Mouse (Mus musculus) spleen, postnatal 10 days (tissue): ENCODE results near the gene Slc44a3.

Experiments
- DNase-seq, 2 experiments: peaks; one replicate each; pipeline ENCODE4 v3.0.0; 2021 to 2022; ENCODE audit warnings: low spot score in 2 of 2

Gene Slc44a3

GRCm38 (mm10) chr3:121461477-121461876, 70.7 kb downstream of the Slc44a3 start:
- no peak for DNase-seq

- peak in 1 of 2 experiments; percentile 30 for DNase-seq
Observed at GRCm38 (mm10) chr3:121460473-121461193, 71.6 kb downstream of the Slc44a3 start.

GRCm38 (mm10) chr3:121458545-121459492, 73.4 kb downstream of the Slc44a3 start:
- DNase-seq, result no peak

- no peak for DNase-seq
Observed at GRCm38 (mm10) chr3:121451404-121451803, 80.8 kb downstream of the Slc44a3 start.

GRCm38 (mm10) chr3:121449527-121449926, 82.7 kb downstream of the Slc44a3 start:
- DNase-seq, result no peak

GRCm38 (mm10) chr3:121448606-121449005, 83.6 kb downstream of the Slc44a3 start:
- no peak for DNase-seq

- no peak for DNase-seq
Observed at GRCm38 (mm10) chr3:121448029-121448468, 84.2 kb downstream of the Slc44a3 start.

- DNase-seq, result no peak
Observed at GRCm38 (mm10) chr3:121446454-121446853, 85.8 kb downstream of the Slc44a3 start.

- DNase-seq, result no peak
Observed at GRCm38 (mm10) chr3:121444414-121444813, 87.8 kb downstream of the Slc44a3 start.

- DNase-seq, result no peak
Observed at GRCm38 (mm10) chr3:121443861-121444271, 88.3 kb downstream of the Slc44a3 start.

- DNase-seq, result no peak
Observed at GRCm38 (mm10) chr3:121442288-121442687, 89.9 kb downstream of the Slc44a3 start.

GRCm38 (mm10) chr3:121441504-121441903, 90.7 kb downstream of the Slc44a3 start:
- no peak for DNase-seq

- no peak for DNase-seq
Observed at GRCm38 (mm10) chr3:121439623-121440161, 92.5 kb downstream of the Slc44a3 start.

GRCm38 (mm10) chr3:121437996-121438395, 94.2 kb downstream of the Slc44a3 start:
- no peak for DNase-seq

GRCm38 (mm10) chr3:121437070-121437469, 95.1 kb downstream of the Slc44a3 start:
- DNase-seq, result no peak

GRCm38 (mm10) chr3:121435296-121435695, 96.9 kb downstream of the Slc44a3 start:
- no peak for DNase-seq

- DNase-seq, result no peak
Observed at GRCm38 (mm10) chr3:121433968-121434533, 98.2 kb downstream of the Slc44a3 start.

GRCm38 (mm10) chr3:121433359-121433758, 98.8 kb downstream of the Slc44a3 start:
- no peak for DNase-seq

GRCm38 (mm10) chr3:121430289-121430936, 101.8 kb downstream of the Slc44a3 start:
- DNase-seq, result no peak

- DNase-seq, result no peak
Observed at GRCm38 (mm10) chr3:121429469-121429868, 102.7 kb downstream of the Slc44a3 start.

- no peak for DNase-seq
Observed at GRCm38 (mm10) chr3:121428696-121429259, 103.4 kb downstream of the Slc44a3 start.
